Mouse (Mus musculus): ENCODE measurements around the gene BC004004. TPM values are rescaled to one million over a fixed set of nuclear protein-coding genes. Genes with fewer than 3 reads are reported as not detected.

The BC004004 gene
- polyA plus RNA-seq, 1 experiment from 2014 or later: 105 TPM

- H3K27ac ChIP-seq (ENCODE audit: low read depth): peak overlapping the region; percentile 9; the same call in 1 of the 2 replicates
- DNase-seq (no peak), ATAC-seq (no peak; the same call in 1 of the 2 replicates)
- H3K9me3 ChIP-seq (ENCODE audit: low read length): no peaks in the 10 kb centered on the region
- no peaks in the 10 kb centered on the region for H3K36me3 ChIP-seq (replicated peaks; ENCODE audit: insufficient read depth, low read length)
- peak overlapping the region; percentile 28 for H3K4me3 ChIP-seq (ENCODE audit: low read depth, low read length)
- TF ChIP-seq CTCF (IDR thresholded peaks at IDR 0.05; ENCODE audit: low read depth): no peak
- no peak for TF ChIP-seq EP300 (IDR thresholded peaks at IDR 0.05; ENCODE audit: low read depth)
- H3K4me2 ChIP-seq (ENCODE audit: low read depth, low read length): peak overlapping the region; percentile 62
- H3K4me1 ChIP-seq (ENCODE audit: insufficient read depth): peaks cover 23% of the 10 kb centered on the region
- no peaks in the 10 kb centered on the region for H3K27me3 ChIP-seq (ENCODE audit: insufficient read depth, low read length)
- no peak overlapping the region; the same call in 1 of the 2 replicates for H3K9ac ChIP-seq (replicated peaks)
- 20% methylated on average over 9 of the region's 9 CpGs for WGBS (ENCODE audit: insufficient replicate concordance)
Measured at GRCm38 (mm10) chr17:29356882-29357281, 88.3 kb downstream of the BC004004 start.

- Histone ChIP-seq H3K4me1 (ENCODE audit: insufficient read depth) (peaks cover 23% of the 10 kb centered on the region), H3K4me2 (ENCODE audit: low read depth, low read length) (no peak overlapping the region), H3K27ac (ENCODE audit: low read depth) (no peak overlapping the region), H3K36me3 (replicated peaks; ENCODE audit: insufficient read depth, low read length) (no peaks in the 10 kb centered on the region), H3K27me3 (ENCODE audit: insufficient read depth, low read length) (no peaks in the 10 kb centered on the region), H3K4me3 (ENCODE audit: low read depth, low read length) (no peak overlapping the region), H3K9ac (replicated peaks) (no peak overlapping the region), H3K9me3 (ENCODE audit: low read length) (no peaks in the 10 kb centered on the region)
- 76% methylated on average over 3 of the region's 3 CpGs for WGBS (ENCODE audit: insufficient replicate concordance)
- ATAC-seq (no peak), DNase-seq (no peak)
- TF ChIP-seq CTCF (IDR thresholded peaks at IDR 0.05; ENCODE audit: low read depth): no peak
- TF ChIP-seq EP300 (IDR thresholded peaks at IDR 0.05; ENCODE audit: low read depth): no peak
Measured at GRCm38 (mm10) chr17:29358928-29359327, 90.3 kb downstream of the BC004004 start.

GRCm38 (mm10) chr17:29360761-29361221, 92.2 kb downstream of the BC004004 start, which contains the start of gene Fgd2:
TSS of gene Fgd2 (plus strand) at chr17:29360914.
- H3K9ac ChIP-seq (replicated peaks): peak within 1 kb of the TSS; percentile 6; the same call in 1 of the 2 replicates
- H3K4me2 ChIP-seq (ENCODE audit: low read depth, low read length): peak within 1 kb of the TSS; percentile 47
- H3K27me3 ChIP-seq (ENCODE audit: insufficient read depth, low read length): no peaks in the 10 kb centered on the region
- DNase-seq (no peak), ATAC-seq (peak; percentile 33; the same call in 1 of the 2 replicates)
- no peaks in the 10 kb centered on the region for H3K36me3 ChIP-seq (replicated peaks; ENCODE audit: insufficient read depth, low read length)
- TF ChIP-seq EP300 (IDR thresholded peaks at IDR 0.05; ENCODE audit: low read depth): no peak
- TF ChIP-seq CTCF (IDR thresholded peaks at IDR 0.05; ENCODE audit: low read depth): peak; percentile 40
- no peaks in the 10 kb centered on the region for H3K9me3 ChIP-seq (ENCODE audit: low read length)
- WGBS (ENCODE audit: insufficient replicate concordance): 10% methylated on average over 5 of the region's 5 CpGs
- H3K4me1 ChIP-seq (ENCODE audit: insufficient read depth): peaks cover 21% of the 10 kb centered on the region
- H3K4me3 ChIP-seq (ENCODE audit: low read depth, low read length): peak within 1 kb of the TSS; percentile 22
- H3K27ac ChIP-seq (ENCODE audit: low read depth): peak within 1 kb of the TSS; percentile 36; the same call in 1 of the 2 replicates

GRCm38 (mm10) chr17:29361982-29362691, 93.5 kb downstream of the BC004004 start:
- no peaks in the 10 kb centered on the region for H3K27me3 ChIP-seq (ENCODE audit: insufficient read depth, low read length)
- 41% methylated on average over 8 of the region's 8 CpGs for WGBS (ENCODE audit: insufficient replicate concordance)
- no peak for TF ChIP-seq EP300 (IDR thresholded peaks at IDR 0.05; ENCODE audit: low read depth)
- no peak for TF ChIP-seq CTCF (IDR thresholded peaks at IDR 0.05; ENCODE audit: low read depth)
- 0 out of 2 replicates have a peak, but pooled peaks have one; percentile 14 for ATAC-seq
- peak; percentile 55 for DNase-seq
- peak overlapping the region; percentile 36 for H3K27ac ChIP-seq (ENCODE audit: low read depth)
- H3K4me3 ChIP-seq (ENCODE audit: low read depth, low read length): no peak overlapping the region
- H3K9me3 ChIP-seq (ENCODE audit: low read length): no peaks in the 10 kb centered on the region
- H3K4me2 ChIP-seq (ENCODE audit: low read depth, low read length): peak overlapping the region; percentile 47; the same call in 1 of the 2 replicates
- H3K4me1 ChIP-seq (ENCODE audit: insufficient read depth): peaks cover 8% of the 10 kb centered on the region
- H3K9ac ChIP-seq (replicated peaks): no peak overlapping the region
- no peaks in the 10 kb centered on the region for H3K36me3 ChIP-seq (replicated peaks; ENCODE audit: insufficient read depth, low read length)

- no peaks in the 10 kb centered on the region for H3K36me3 ChIP-seq (replicated peaks; ENCODE audit: insufficient read depth, low read length)
- WGBS (ENCODE audit: insufficient replicate concordance): 70% methylated on average over 8 of the region's 8 CpGs
- H3K27ac ChIP-seq (ENCODE audit: low read depth): no peak overlapping the region; the same call in 1 of the 2 replicates
- no peak overlapping the region for H3K4me3 ChIP-seq (ENCODE audit: low read depth, low read length)
- H3K4me2 ChIP-seq (ENCODE audit: low read depth, low read length): no peak overlapping the region
- DNase-seq (no peak), ATAC-seq (no peak)
- H3K9ac ChIP-seq (replicated peaks): no peak overlapping the region
- peaks cover 8% of the 10 kb centered on the region for H3K4me1 ChIP-seq (ENCODE audit: insufficient read depth)
- H3K9me3 ChIP-seq (ENCODE audit: low read length): no peaks in the 10 kb centered on the region
- TF ChIP-seq CTCF (IDR thresholded peaks at IDR 0.05; ENCODE audit: low read depth) (no peak), EP300 (IDR thresholded peaks at IDR 0.05; ENCODE audit: low read depth) (no peak)
- no peaks in the 10 kb centered on the region for H3K27me3 ChIP-seq (ENCODE audit: insufficient read depth, low read length)
Measured at GRCm38 (mm10) chr17:29363109-29363508, 94.5 kb downstream of the BC004004 start.

Other genes with a start within 250 kb of the BC004004 start
- 163 and 166 TPM in 2 replicates for gene Srsf3, start 236.2 kb upstream of the BC004004 start, polyA plus RNA-seq (2015; fragmentation: Nextera tagmentation; extraction: Ambion mirVana)
- 42.4 and 58.1 TPM in 2 replicates for gene Cdkn1a, start 177.8 kb upstream of the BC004004 start, polyA plus RNA-seq (2015; fragmentation: Nextera tagmentation; extraction: Ambion mirVana)
- 5.4 and 6.3 TPM in 2 replicates for gene Rab44, start 154.6 kb upstream of the BC004004 start, polyA plus RNA-seq (2015; fragmentation: Nextera tagmentation; extraction: Ambion mirVana)
- gene Cpne5, start 30.6 kb upstream of the BC004004 start, polyA plus RNA-seq (2015; fragmentation: Nextera tagmentation; extraction: Ambion mirVana): 0.33 and 0.46 TPM in 2 replicates
- 36.1 and 42.1 TPM in 2 replicates for gene Ppil1, start 4.6 kb upstream of the BC004004 start, polyA plus RNA-seq (2015; fragmentation: Nextera tagmentation; extraction: Ambion mirVana)
- 2.1 and 2.2 TPM in 2 replicates for gene Pi16, start 48.9 kb downstream of the BC004004 start, polyA plus RNA-seq (2015; fragmentation: Nextera tagmentation; extraction: Ambion mirVana)
- 49.0 and 57.5 TPM in 2 replicates for gene Mtch1, start 79.1 kb downstream of the BC004004 start, polyA plus RNA-seq (2015; fragmentation: Nextera tagmentation; extraction: Ambion mirVana)
- gene Fgd2, start 92.1 kb downstream of the BC004004 start, polyA plus RNA-seq (2015; fragmentation: Nextera tagmentation; extraction: Ambion mirVana): 6.3 and 8.9 TPM in 2 replicates
- 35.6 and 57.1 TPM in 2 replicates for gene Pim1, start 222.0 kb downstream of the BC004004 start, polyA plus RNA-seq (2015; fragmentation: Nextera tagmentation; extraction: Ambion mirVana)

Measured in liver, postnatal 0 days (tissue).